Mouse (Mus musculus) forebrain, embryonic 15.5 days (tissue): ENCODE measurements around the gene Mdc1. TPM values are rescaled to one million over a fixed set of nuclear protein-coding genes. Genes with fewer than 3 reads are reported as not detected.
A peak's percentile ranks its signal among the peaks of the same experiment; 100 is the strongest.

Experiments
- ATAC-seq: fragments of 200-750 bp; cut with Nextera tagmentation; replicated peaks from 2 replicates; pipeline ENCODE4 v1.8.0; 2017; ENCODE audit warnings: mild to moderate bottlenecking, moderate TSS enrichment, moderate library complexity
- H3K27ac ChIP-seq: fragments of 300-500 bp; sonication (generic); replicated peaks from 2 replicates; pipeline ENCODE4 v1.5.1; 2015; ENCODE audit warnings: mild to moderate bottlenecking, inconsistent platforms
- H3K27me3 ChIP-seq: fragments of 300-500 bp; sonication (generic); 2 replicates; pipeline ENCODE4 v1.6.1; 2015; ENCODE audit warnings: inconsistent platforms
- H3K36me3 ChIP-seq: fragments of 300-500 bp; sonication (generic); 2 replicates; pipeline ENCODE4 v1.6.1; 2015; ENCODE audit warnings: mild to moderate bottlenecking, inconsistent platforms
- H3K4me1 ChIP-seq: fragments of 300-500 bp; sonication (generic); 2 replicates; pipeline ENCODE4 v1.6.1; 2015; ENCODE audit warnings: inconsistent platforms
- H3K4me2 ChIP-seq: fragments of 300-500 bp; sonication (generic); replicated peaks from 2 replicates; pipeline ENCODE4 v1.6.1; 2015; ENCODE audit warnings: mild to moderate bottlenecking, inconsistent platforms
- H3K4me3 ChIP-seq: fragments of 300-500 bp; sonication (generic); 2 replicates; pipeline ENCODE4 v1.5.1; 2015; ENCODE audit warnings: mild to moderate bottlenecking, inconsistent platforms
- H3K9ac ChIP-seq: fragments of 300-500 bp; sonication (generic); replicated peaks from 2 replicates; pipeline ENCODE4 v1.6.1; 2015; ENCODE audit warnings: mild to moderate bottlenecking, inconsistent platforms
- H3K9me3 ChIP-seq: fragments of 300-500 bp; sonication (generic); 2 replicates; pipeline ENCODE4 v1.6.1; 2016; ENCODE audit warnings: inconsistent platforms
- WGBS: fragments of 180-500 bp; shearing (Covaris S2); methylation state at CpG from one replicate; pipeline ENCODE4 v1.1.7; 2015; ENCODE audit warnings: mixed read lengths; 5-methylcytosine and 5-hydroxymethylcytosine counted together
- polyA plus RNA-seq: library from polyadenylated mRNA; unstranded; fragments of >200 nt; fragmentation: Nextera tagmentation; extraction: Ambion mirVana; gene quantifications from 2 replicates; pipeline ENCODE4 v1.2.1, GENCODE M21; 2015

Mdc1 gene
- polyA plus RNA-seq, 1 experiment from 2014 or later = 11.7 TPM

DNA sequence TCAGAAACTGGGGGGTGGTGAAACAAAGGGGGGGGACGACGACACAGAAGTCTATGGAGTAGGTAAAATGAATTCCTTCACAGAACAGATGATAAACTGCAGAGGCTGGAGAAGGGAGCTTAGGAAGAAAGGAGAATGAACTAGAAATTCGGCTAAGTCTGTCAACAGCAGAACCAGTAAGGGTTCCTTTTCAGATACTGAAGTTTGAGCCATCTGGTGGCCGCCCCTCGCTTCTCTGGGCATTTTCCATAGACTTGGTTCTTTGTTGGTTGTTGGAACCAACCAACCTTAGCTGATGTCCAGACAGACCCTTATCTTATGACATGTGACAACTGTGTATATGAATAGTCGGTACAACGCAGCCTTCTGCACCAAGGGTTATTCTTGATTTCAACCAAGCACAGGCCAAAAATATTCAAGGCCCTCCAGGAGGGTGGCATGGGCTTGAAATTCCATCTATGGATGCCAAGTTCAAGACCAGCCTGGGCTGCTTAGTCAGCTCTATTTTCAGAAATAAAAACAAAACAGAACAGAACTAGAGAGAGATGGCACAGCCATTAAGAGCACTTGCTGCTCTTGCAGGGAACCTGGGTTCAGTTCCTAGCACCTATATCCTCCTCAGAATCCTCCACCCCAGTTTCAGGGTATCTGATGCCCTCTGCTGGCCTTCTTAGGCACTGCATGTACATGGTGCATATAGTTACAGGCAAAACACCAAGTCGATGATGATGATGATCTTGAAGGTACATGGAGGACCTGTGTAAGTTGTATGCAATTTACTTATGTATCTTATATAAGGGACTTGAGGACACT is 29.8 kb downstream of the Mdc1 start:
- Histone ChIP-seq H3K4me1 (peaks cover 68% of the 10 kb centered on the region), H3K27me3 (no peaks in the 10 kb centered on the region), H3K4me2 (peak overlapping the region; percentile 76), H3K27ac (peak overlapping the region; percentile 47; the same call in 1 of the 2 replicates), H3K36me3 (peaks cover 16% of the 10 kb centered on the region), H3K9me3 (no peaks in the 10 kb centered on the region), H3K4me3 (peak overlapping the region; percentile 64; the same call in 1 of the 2 replicates), H3K9ac (peak overlapping the region; percentile 89)
- 90% methylated on average over 8 of the region's 8 CpGs for WGBS
- ATAC-seq = no peak

DNA sequence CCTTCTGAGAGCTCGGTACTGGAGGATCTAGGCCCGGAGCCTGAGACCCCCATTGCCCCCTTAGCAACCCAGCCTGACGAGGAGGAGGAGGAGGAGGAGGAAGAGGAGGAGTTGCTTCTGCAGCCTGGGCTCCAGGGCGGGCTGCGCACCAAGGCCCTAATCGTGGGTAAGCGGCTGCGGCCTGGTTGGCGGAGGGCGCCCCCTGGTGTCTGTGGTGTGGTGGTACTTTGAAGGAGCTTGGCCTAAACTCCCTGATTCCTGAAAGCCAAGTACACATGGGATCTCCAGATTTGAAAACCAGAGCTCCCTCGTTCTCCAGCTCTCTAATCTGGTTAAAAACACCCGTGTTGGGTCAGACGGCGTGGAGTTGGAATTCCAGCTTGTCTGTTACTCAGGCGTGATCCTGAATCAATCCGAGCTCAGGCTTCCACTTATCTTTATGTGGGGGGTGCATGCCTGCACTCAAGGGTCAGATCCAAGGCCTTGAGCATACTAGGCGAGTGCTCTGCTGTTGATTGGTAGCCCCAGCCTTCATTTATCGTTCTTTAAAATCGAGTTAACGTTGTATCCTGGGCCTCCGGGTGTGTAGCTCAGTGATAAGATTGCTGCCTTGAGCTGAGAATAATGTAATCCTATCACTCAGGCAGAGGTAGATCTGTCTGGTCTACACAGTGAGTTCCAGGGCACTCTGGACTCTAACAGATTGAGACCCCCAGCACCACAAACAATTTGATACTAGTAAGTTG is 32.6 kb downstream of the Mdc1 start:
- peak overlapping the region; percentile 30; the same call in 1 of the 2 replicates for H3K9ac ChIP-seq
- H3K4me1 ChIP-seq = peaks cover 46% of the 10 kb centered on the region
- no peak overlapping the region for H3K4me3 ChIP-seq
- no peaks in the 10 kb centered on the region for H3K27me3 ChIP-seq
- WGBS = 34% methylated on average over 21 of the region's 21 CpGs
- 0 out of 2 replicates have a peak overlapping the region, but pooled peaks have one; percentile 11 for H3K27ac ChIP-seq
- no peaks in the 10 kb centered on the region for H3K9me3 ChIP-seq
- H3K4me2 ChIP-seq = peak overlapping the region; percentile 9; the same call in 1 of the 2 replicates
- H3K36me3 ChIP-seq = peaks cover 19% of the 10 kb centered on the region
- ATAC-seq = peak; percentile 32

DNA sequence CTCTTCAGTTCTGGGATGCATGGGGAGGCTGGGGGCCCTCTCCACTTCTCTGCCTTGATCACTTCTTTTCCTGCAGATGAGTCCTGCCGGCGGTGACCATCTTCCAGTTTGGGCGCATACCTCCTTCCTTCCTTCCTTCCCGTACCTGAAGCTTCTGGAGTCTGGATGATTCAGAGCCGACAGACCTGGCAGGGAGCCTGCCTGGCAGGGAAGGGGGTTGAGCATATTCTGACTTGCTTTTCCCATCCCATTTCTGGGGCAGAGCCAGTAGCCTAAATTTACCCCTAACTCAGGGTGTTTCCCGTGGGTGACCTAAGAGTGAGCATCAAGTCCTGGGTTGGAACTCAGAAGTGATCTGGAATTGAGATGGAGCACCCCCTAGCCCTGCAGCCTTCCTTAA is 33.4 kb downstream of the Mdc1 start:
- H3K9me3 ChIP-seq = no peaks in the 10 kb centered on the region
- peaks cover 40% of the 10 kb centered on the region for H3K4me1 ChIP-seq
- H3K27ac ChIP-seq = no peak overlapping the region
- no peak overlapping the region for H3K4me3 ChIP-seq
- no peak for ATAC-seq
- no peaks in the 10 kb centered on the region for H3K27me3 ChIP-seq
- H3K36me3 ChIP-seq = peaks cover 19% of the 10 kb centered on the region
- H3K9ac ChIP-seq = no peak overlapping the region
- WGBS = 84% methylated on average over 6 of the region's 6 CpGs
- H3K4me2 ChIP-seq = no peak overlapping the region

DNA sequence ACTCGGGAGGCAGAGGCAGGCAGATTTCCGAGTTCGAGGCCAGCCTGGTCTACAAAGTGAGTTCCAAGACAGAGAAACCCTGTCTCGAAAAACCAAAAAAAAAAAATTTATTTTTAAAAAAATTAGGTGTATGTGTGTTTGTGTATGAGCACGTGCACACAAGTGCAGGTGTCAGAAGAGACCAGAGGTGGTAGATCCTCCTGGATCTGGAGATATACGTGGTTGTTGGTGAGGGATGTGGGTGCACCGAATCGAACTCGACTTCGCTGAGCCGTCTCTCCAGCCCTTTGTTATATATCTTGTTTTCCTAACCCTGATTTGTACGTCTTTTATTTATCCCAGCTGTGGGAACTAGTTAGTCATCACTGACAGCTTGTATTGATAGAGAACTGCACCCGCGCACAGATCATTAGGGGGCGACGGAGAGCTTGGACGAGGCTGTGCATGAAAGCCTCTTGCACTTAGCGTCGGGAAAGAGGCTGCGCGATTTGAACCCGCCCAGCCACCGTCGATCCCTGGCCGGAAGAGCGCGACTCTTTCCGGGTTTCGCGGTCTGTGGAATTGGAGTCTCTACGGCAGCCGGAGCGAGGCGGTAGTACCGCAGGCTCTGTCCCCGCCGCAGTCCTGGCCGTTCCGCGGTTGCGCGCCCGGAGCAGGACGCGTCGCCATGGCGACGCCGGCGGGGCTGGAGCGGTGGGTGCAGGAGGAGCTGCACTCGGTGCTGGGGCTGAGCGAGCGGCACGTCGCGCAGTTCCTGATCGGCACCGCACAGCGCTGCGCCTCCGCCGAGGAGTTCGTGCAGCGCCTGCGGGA is 38.1 kb downstream of the Mdc1 start, which contains the start of gene Dhx16:
Dhx16 (plus strand) TSS at position 575 of the 813 bp plus-strand sequence.
- Histone ChIP-seq H3K36me3 (peaks cover 42% of the 10 kb centered on the region), H3K4me1 (peaks cover 16% of the 10 kb centered on the region), H3K27me3 (no peaks in the 10 kb centered on the region), H3K4me2 (peak within 1 kb of the TSS; percentile 87), H3K9ac (peak within 1 kb of the TSS; percentile 76), H3K4me3 (peak within 1 kb of the TSS; percentile 82), H3K27ac (peak within 1 kb of the TSS; percentile 77), H3K9me3 (no peaks in the 10 kb centered on the region)
- 5% methylated on average over 66 of the region's 66 CpGs for WGBS
- peak; percentile 93 for ATAC-seq

DNA sequence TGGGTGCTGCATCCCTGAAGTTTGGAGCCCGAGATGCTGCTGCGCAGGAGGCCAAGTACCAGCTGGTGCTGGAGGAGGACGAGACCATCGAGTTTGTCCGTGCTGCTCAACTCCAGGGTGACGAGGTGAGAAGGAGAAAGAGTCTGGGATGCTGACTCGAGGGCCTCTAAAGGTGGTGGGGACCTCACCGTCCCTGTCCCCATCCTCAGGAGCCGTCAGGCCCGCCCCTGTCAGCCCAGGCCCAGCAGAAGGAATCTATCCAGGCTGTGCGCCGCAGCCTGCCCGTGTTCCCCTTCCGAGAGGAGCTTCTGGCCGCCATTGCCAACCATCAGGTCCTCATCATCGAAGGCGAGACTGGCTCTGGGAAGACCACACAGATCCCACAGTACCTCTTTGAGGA is 41.6 kb downstream of the Mdc1 start:
- no peaks in the 10 kb centered on the region for H3K27me3 ChIP-seq
- no peak for ATAC-seq
- H3K27ac ChIP-seq = no peak overlapping the region
- H3K36me3 ChIP-seq = peaks cover 61% of the 10 kb centered on the region
- H3K9ac ChIP-seq = no peak overlapping the region
- WGBS = 90% methylated on average over 17 of the region's 17 CpGs
- peaks cover 16% of the 10 kb centered on the region for H3K4me1 ChIP-seq
- H3K4me2 ChIP-seq = no peak overlapping the region
- no peaks in the 10 kb centered on the region for H3K9me3 ChIP-seq
- H3K4me3 ChIP-seq = no peak overlapping the region

DNA sequence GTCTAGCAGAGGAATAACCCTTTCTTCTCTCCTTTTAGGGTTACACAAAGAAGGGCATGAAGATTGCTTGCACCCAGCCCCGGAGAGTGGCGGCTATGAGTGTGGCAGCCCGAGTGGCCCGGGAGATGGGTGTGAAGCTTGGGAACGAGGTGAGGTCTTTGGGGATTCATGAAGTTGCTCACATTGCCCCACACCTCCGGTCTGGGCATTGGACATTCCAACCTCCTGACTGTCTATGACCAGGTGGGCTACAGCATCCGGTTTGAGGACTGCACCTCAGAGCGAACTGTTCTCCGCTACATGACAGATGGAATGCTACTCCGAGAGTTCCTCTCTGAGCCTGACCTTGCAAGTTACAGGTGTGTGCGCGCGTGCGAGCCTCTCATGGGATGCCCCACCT is 42.5 kb downstream of the Mdc1 start:
- no peak overlapping the region for H3K27ac ChIP-seq
- H3K36me3 ChIP-seq = peaks cover 69% of the 10 kb centered on the region
- no peak for ATAC-seq
- no peak overlapping the region for H3K4me2 ChIP-seq
- peaks cover 16% of the 10 kb centered on the region for H3K4me1 ChIP-seq
- no peaks in the 10 kb centered on the region for H3K9me3 ChIP-seq
- no peak overlapping the region for H3K9ac ChIP-seq
- no peak overlapping the region for H3K4me3 ChIP-seq
- 96% methylated on average over 14 of the region's 14 CpGs for WGBS
- H3K27me3 ChIP-seq = no peaks in the 10 kb centered on the region

DNA sequence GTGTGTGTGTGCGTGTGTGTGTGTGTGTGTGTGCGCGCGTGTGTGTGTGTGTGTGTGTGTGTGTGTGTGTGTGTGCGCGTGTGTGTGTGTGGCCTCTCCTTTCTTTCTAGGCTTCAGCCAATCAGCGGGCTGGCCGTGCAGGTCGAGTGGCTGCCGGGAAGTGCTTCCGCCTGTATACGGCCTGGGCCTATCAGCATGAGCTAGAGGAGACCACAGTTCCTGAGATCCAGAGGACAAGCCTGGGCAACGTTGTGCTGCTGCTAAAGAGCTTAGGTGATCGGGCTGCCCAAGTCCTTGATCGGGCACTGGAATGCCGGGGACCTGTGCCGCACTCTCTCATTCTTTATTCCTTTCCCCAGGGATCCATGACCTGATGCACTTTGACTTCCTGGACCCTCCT is 46.4 kb downstream of the Mdc1 start:
- Histone ChIP-seq H3K9ac (no peak overlapping the region), H3K4me3 (no peak overlapping the region), H3K4me1 (no peaks in the 10 kb centered on the region), H3K27ac (no peak overlapping the region), H3K36me3 (peaks cover 89% of the 10 kb centered on the region), H3K9me3 (no peaks in the 10 kb centered on the region), H3K4me2 (no peak overlapping the region), H3K27me3 (no peaks in the 10 kb centered on the region)
- 79% methylated on average over 15 of the region's 17 CpGs for WGBS
- ATAC-seq = no peak

DNA sequence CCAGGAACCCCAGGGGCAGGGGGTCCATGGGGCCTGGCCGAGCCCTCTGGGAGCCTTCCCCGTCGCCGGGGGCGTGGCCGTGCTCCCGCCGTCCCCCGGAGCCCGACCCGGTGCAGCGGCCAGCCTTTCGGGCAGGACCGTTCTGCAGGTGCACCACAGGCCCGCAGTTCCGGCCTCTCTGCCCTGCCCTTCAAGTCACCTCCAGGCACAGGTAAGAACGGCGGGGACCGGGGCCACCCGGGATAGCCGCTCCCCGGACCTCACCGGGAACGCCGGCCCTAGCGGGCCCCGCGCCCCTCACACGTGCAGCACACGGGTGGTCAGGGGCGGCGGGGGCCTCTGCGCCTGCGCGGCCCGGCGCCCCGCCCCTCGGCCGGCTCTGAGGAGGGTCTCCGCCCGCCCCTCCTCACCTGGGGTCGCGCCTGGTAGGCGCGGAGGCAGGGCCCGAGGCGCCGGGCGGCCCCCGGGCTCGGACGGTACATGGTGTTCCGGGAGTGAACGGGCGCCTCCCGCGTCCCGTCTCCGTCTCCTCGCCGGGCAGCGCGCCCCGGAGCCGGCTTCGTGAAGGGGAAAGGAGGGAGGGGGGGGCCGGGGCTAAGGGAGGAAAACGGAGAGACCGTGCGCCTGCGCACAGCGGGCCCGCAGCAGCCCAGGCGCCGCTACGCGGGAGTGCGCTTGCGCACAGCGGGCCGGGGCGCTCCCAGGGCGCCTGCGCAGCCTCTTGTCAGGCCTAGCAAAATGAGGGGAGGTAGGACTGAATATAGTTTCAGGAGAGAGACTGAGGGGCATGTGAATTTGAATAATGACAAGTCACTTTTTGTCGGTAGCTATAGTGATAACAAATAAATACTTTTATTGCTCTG is 55.7 kb downstream of the Mdc1 start, which contains the start of gene 2310061I04Rik:
2310061I04Rik (minus strand) TSS at position 651 of the 863 bp plus-strand sequence.
- Histone ChIP-seq H3K9me3 (no peaks in the 10 kb centered on the region), H3K4me3 (peak within 1 kb of the TSS; percentile 66), H3K4me1 (peaks cover 21% of the 10 kb centered on the region), H3K4me2 (peak within 1 kb of the TSS; percentile 95), H3K9ac (peak within 1 kb of the TSS; percentile 87), H3K36me3 (peaks cover 63% of the 10 kb centered on the region), H3K27me3 (no peaks in the 10 kb centered on the region), H3K27ac (peak within 1 kb of the TSS; percentile 94)
- ATAC-seq = peak; percentile 93
- WGBS = under 1% methylated on average over 62 of the region's 86 CpGs

DNA sequence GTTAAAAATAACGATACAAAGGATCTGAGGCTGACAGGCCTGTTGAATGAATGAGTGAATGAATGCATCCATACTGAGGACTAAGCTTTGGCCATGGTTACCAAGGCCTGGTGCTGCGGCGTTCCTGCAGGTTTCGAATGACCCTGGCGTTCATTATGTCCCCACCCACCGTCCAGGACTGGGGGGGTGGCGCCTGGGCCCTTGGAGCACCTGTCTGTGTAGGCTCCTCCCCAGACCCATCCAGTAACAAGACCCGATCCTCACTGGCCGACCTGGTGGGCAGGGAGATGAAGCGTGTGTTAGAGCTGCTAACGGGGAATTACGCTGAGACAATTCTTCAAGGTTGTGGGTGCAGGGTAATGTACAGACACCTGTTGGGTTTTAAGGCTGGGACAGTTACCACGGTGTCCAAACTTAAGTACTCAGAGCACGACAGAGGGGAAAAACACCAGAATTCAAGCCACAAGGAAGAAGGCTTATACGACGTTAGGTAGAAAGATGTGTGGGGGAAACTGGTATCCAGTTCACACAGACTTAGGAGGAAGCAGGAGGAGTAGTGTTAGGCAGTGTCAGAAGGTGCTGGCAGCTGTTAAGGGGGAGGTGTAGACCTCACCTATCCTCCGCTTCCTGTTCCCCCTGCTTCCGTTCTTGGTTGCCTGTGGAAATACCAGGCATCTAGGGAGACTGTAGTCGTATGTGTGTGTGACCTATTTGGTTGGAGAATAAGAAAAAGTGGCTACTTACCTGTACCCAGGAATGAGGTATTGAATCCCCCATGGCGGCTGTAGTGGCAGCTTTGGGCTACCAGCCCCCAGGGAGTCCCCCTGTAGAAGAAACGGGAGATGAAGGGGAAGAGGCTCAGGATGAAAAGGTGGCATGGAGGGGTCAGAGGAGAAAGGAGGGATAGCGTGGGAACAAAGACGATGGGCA is 56.6 kb downstream of the Mdc1 start:
- peak; percentile 43 for ATAC-seq
- H3K9ac ChIP-seq = peak overlapping the region; percentile 87; the same call in 1 of the 2 replicates
- peaks cover 21% of the 10 kb centered on the region for H3K4me1 ChIP-seq
- H3K27me3 ChIP-seq = no peaks in the 10 kb centered on the region
- H3K4me2 ChIP-seq = peak overlapping the region; percentile 95
- peak overlapping the region; percentile 66 for H3K4me3 ChIP-seq
- H3K27ac ChIP-seq = peak overlapping the region; percentile 94
- WGBS = 43% methylated on average over 23 of the region's 23 CpGs
- H3K9me3 ChIP-seq = no peaks in the 10 kb centered on the region
- peaks cover 65% of the 10 kb centered on the region for H3K36me3 ChIP-seq

DNA sequence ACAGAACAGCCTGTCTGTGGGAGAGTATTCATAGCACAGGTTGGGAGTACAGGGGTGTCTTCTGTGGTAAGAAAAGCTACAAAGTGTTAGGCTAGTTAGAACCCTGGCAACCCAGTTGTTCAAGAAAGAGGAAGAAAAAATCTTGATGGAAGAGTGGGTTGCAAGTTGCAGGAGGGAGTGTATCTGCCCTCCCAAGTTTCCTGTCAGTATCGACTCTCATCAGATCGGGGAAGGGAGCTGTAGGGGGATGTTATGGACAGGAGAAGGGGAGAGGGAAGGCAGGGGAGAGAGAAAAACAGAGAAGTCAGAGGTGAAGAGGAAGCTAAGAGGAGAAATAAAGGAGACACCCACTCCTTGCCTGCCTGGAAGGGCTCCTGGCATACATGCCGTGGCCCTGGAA is 59.3 kb downstream of the Mdc1 start:
- H3K9ac ChIP-seq = no peak overlapping the region
- no peak for ATAC-seq
- no peak overlapping the region for H3K4me2 ChIP-seq
- no peak overlapping the region for H3K27ac ChIP-seq
- 92% methylated on average over 3 of the region's 3 CpGs for WGBS
- H3K4me1 ChIP-seq = peaks cover 19% of the 10 kb centered on the region
- peaks cover 71% of the 10 kb centered on the region for H3K36me3 ChIP-seq
- no peak overlapping the region for H3K4me3 ChIP-seq
- no peaks in the 10 kb centered on the region for H3K9me3 ChIP-seq
- H3K27me3 ChIP-seq = no peaks in the 10 kb centered on the region
